Mouse (Mus musculus): Measurements from ENCODE around the gene Dgcr8.

Gene Dgcr8

GRCm38 (mm10) chr16:18249364-18249967 is 39.6 kb downstream of the Dgcr8 start:
- DNase-seq (ENCODE audit: low read depth, low spot score): peak; percentile 35

- peak; percentile 98 for DNase-seq (ENCODE audit: low read depth, low spot score)
These were observed 40.3 kb downstream of the Dgcr8 start, which contains the start of the genes Trmt2a and Ranbp1 for GRCm38 (mm10) chr16:18248433-18249363. TSS of gene Trmt2a (plus strand) at chr16:18248679. TSS of gene Ranbp1 (minus strand) at chr16:18248732.

GRCm38 (mm10) chr16:18247521-18248399 is 41.3 kb downstream of the Dgcr8 start:
- no peak for DNase-seq (ENCODE audit: low read depth, low spot score)

- DNase-seq (ENCODE audit: low read depth, low spot score): no peak
These were observed 47.5 kb downstream of the Dgcr8 start for GRCm38 (mm10) chr16:18241581-18241980.

GRCm38 (mm10) chr16:18236676-18237501 is 52.2 kb downstream of the Dgcr8 start:
- DNase-seq (ENCODE audit: low read depth, low spot score): no peak

GRCm38 (mm10) chr16:18235389-18236065 is 53.5 kb downstream of the Dgcr8 start:
- peak; percentile 67 for DNase-seq (ENCODE audit: low read depth, low spot score)

GRCm38 (mm10) chr16:18234671-18235388 is 54.2 kb downstream of the Dgcr8 start, which contains the start of gene Zdhhc8:
TSS of gene Zdhhc8 (minus strand) at chr16:18235136.
- no peak for DNase-seq (ENCODE audit: low read depth, low spot score)

- DNase-seq (ENCODE audit: low read depth, low spot score): no peak
These were observed 55.0 kb downstream of the Dgcr8 start for GRCm38 (mm10) chr16:18233919-18234670.

GRCm38 (mm10) chr16:18233451-18233850 is 55.6 kb downstream of the Dgcr8 start:
- no peak for DNase-seq (ENCODE audit: low read depth, low spot score)

- DNase-seq (ENCODE audit: low read depth, low spot score): no peak
These were observed 57.6 kb downstream of the Dgcr8 start for GRCm38 (mm10) chr16:18231451-18231850.

- DNase-seq (ENCODE audit: low read depth, low spot score): no peak
These were observed 58.0 kb downstream of the Dgcr8 start for GRCm38 (mm10) chr16:18231047-18231446.

GRCm38 (mm10) chr16:18230617-18231016 is 58.4 kb downstream of the Dgcr8 start:
- no peak for DNase-seq (ENCODE audit: low read depth, low spot score)

- DNase-seq (ENCODE audit: low read depth, low spot score): no peak
These were observed 59.4 kb downstream of the Dgcr8 start for GRCm38 (mm10) chr16:18229622-18230021.

GRCm38 (mm10) chr16:18228856-18229255 is 60.2 kb downstream of the Dgcr8 start:
- DNase-seq (ENCODE audit: low read depth, low spot score): no peak

- DNase-seq (ENCODE audit: low read depth, low spot score): no peak
These were observed 61.1 kb downstream of the Dgcr8 start for GRCm38 (mm10) chr16:18227897-18228422.

GRCm38 (mm10) chr16:18227187-18227586 is 61.9 kb downstream of the Dgcr8 start:
- no peak for DNase-seq (ENCODE audit: low read depth, low spot score)

GRCm38 (mm10) chr16:18222188-18222587 is 66.9 kb downstream of the Dgcr8 start:
- no peak for DNase-seq (ENCODE audit: low read depth, low spot score)

- no peak for DNase-seq (ENCODE audit: low read depth, low spot score)
These were observed 67.5 kb downstream of the Dgcr8 start for GRCm38 (mm10) chr16:18221543-18221898.

Measured in forelimb bud, embryonic 11.5 days (tissue).